21 mouse cellular contexts compared by ENCODE assay signal in genomic region chr7:46098919-46099286, GRCm38 (mm10). TPM values are rescaled to one million over a fixed set of nuclear protein-coding genes. Genes with fewer than 3 reads are reported as not detected.
A peak's percentile ranks its signal among the peaks of the same experiment; 100 is the strongest.
DNase-seq lines count a peak whose midpoint lies in the region; ATAC-seq and TF ChIP-seq lines count a peak whose summit lies in the region.
"Had no signal": no experiment of that assay in that cellular context is flagged by ENCODE, and none has a peak within 500 bp of the region (broad histone marks: within the 10 kb centered on the region; RNA-seq: fewer than 3 reads in every experiment).

No protein-coding gene starts in this region.

- TF ChIP-seq CTCF in forebrain, postnatal 0 days (IDR thresholded peaks at IDR 0.05; ENCODE audit: low read depth): no peak
- TF ChIP-seq CTCF in heart, postnatal 0 days (IDR thresholded peaks at IDR 0.05; ENCODE audit: low read depth): no peak

- H3K4me1 ChIP-seq in forebrain, postnatal 0 days (ENCODE audit: insufficient read depth): peaks cover 12% of the 10 kb centered on the region
- peaks cover 36% of the 10 kb centered on the region for H3K4me1 ChIP-seq in forebrain, embryonic 13.5 days
- peaks cover 16 to 35% of the 10 kb centered on the region in 2 experiments for H3K4me1 ChIP-seq in heart, embryonic 14.5 days (ENCODE audit: control insufficient read depth in 2 of 2, insufficient read depth in 2 of 2, low read length in 2 of 2)
- peaks cover 15% of the 10 kb centered on the region for H3K4me1 ChIP-seq in heart, postnatal 0 days (ENCODE audit: control insufficient read depth, insufficient read depth)

- H3K9me3 ChIP-seq in forebrain, postnatal 0 days (ENCODE audit: low read length): no peaks in the 10 kb centered on the region
- no peaks in the 10 kb centered on the region for H3K9me3 ChIP-seq in forebrain, embryonic 13.5 days (replicated peaks)
- H3K9me3 ChIP-seq in heart, embryonic 14.5 days (ENCODE audit: control insufficient read depth, low read length): no peaks in the 10 kb centered on the region
- no peaks in the 10 kb centered on the region for H3K9me3 ChIP-seq in heart, postnatal 0 days (replicated peaks; ENCODE audit: control insufficient read depth, low read length)
- H3K9me3 ChIP-seq: hindbrain, embryonic 10.5 days had no signal

- no peak overlapping the region for H3K9ac ChIP-seq in forebrain, postnatal 0 days
- no peak overlapping the region for H3K9ac ChIP-seq in forebrain, embryonic 13.5 days
- peak overlapping the region; percentile 72 for H3K9ac ChIP-seq in heart, embryonic 14.5 days (ENCODE audit: low read length)
- H3K9ac ChIP-seq in heart, postnatal 0 days (replicated peaks; ENCODE audit: low read depth, low read length): peak overlapping the region; percentile 31; the same call in 1 of the 2 replicates
- H3K9ac ChIP-seq: liver, postnatal 0 days had no signal

- ATAC-seq in forebrain, postnatal 0 days: no peak
- ATAC-seq in forebrain, embryonic 13.5 days: no peak
- ATAC-seq in heart, embryonic 14.5 days (ENCODE audit: insufficient number of reproducible peaks, insufficient read depth, low FRiP score, low read depth): no peak
- ATAC-seq in heart, postnatal 0 days (ENCODE audit: insufficient read depth, low read depth): no peak
- ATAC-seq: inflammation-experienced regulatory T-cells, adult 6 months; liver, postnatal 0 days; midbrain, embryonic 16.5 days had no signal

- H3K27me3 ChIP-seq in forebrain, postnatal 0 days (ENCODE audit: insufficient read depth, low read length): no peaks in the 10 kb centered on the region
- H3K27me3 ChIP-seq in forebrain, embryonic 13.5 days: peaks cover 15% of the 10 kb centered on the region
- peaks cover 7% of the 10 kb centered on the region; the same call in 1 of the 2 replicates for H3K27me3 ChIP-seq in heart, embryonic 14.5 days (ENCODE audit: control insufficient read depth, insufficient read depth, low read length)
- H3K27me3 ChIP-seq in heart, postnatal 0 days (ENCODE audit: control insufficient read depth, insufficient read depth, low read length): no peaks in the 10 kb centered on the region

- H3K4me3 ChIP-seq in forebrain, postnatal 0 days (ENCODE audit: low read depth, low read length): no peak overlapping the region
- H3K4me3 ChIP-seq in forebrain, embryonic 13.5 days: no peak overlapping the region
- peak overlapping the region; percentile 30 to 38; a peak in 2 of 4 replicates for H3K4me3 ChIP-seq in heart, embryonic 14.5 days (ENCODE audit: control insufficient read depth in 1 of 2, insufficient read depth in 1 of 2, low read depth in 1 of 2, low read length in 2 of 2)
- H3K4me3 ChIP-seq in heart, postnatal 0 days (ENCODE audit: low read depth, low read length): peak overlapping the region; percentile 63
- H3K4me3 ChIP-seq: hindbrain, embryonic 10.5 days had no signal

- no peak for DNase-seq in forebrain, postnatal 0 days
- no peak for DNase-seq in heart, adult 9 months (ENCODE audit: low spot score in 2 of 2)
- DNase-seq in ZHBTc4 (ENCODE audit: low read depth, low spot score): peak; percentile 37
- no peak for DNase-seq in heart, postnatal 0 days (ENCODE audit: low spot score)
- DNase-seq in lung, postnatal 36 days: no peak
- DNase-seq: adrenal gland, adult 8-10 months; cerebellum, adult 11 months; kidney, adult 8-10 months; kidney, postnatal 4 days; liver; liver, postnatal 0 days; lung, postnatal 14 days; spleen, adult 18-20 months; thymus, adult 18-20 months had no signal

- 92% methylated on average over 19 of the region's 19 CpGs for WGBS in forebrain, postnatal 0 days
- 93% methylated on average over 19 of the region's 19 CpGs for WGBS in forebrain, embryonic 13.5 days
- WGBS in heart, embryonic 14.5 days: 63% methylated on average over 19 of the region's 19 CpGs
- 65% methylated on average over 19 of the region's 19 CpGs for WGBS in heart, postnatal 0 days

- no peak for TF ChIP-seq EP300 in heart, postnatal 0 days (IDR thresholded peaks at IDR 0.05; ENCODE audit: low read depth)

- H3K36me3 ChIP-seq in forebrain, postnatal 0 days (ENCODE audit: insufficient read depth): no peaks in the 10 kb centered on the region
- no peaks in the 10 kb centered on the region for H3K36me3 ChIP-seq in forebrain, embryonic 13.5 days (ENCODE audit: poor library complexity, severe bottlenecking)
- H3K36me3 ChIP-seq in heart, embryonic 14.5 days (ENCODE audit: control insufficient read depth, insufficient read depth, low read length): no peaks in the 10 kb centered on the region
- H3K36me3 ChIP-seq in heart, postnatal 0 days (replicated peaks; ENCODE audit: control insufficient read depth, insufficient read depth, low read length): no peaks in the 10 kb centered on the region
- H3K36me3 ChIP-seq: hindbrain, embryonic 10.5 days had no signal

- peak overlapping the region; percentile 31; the same call in 1 of the 2 replicates for H3K4me2 ChIP-seq in forebrain, postnatal 0 days (ENCODE audit: low read depth)
- H3K4me2 ChIP-seq in forebrain, embryonic 13.5 days: no peak overlapping the region
- peak overlapping the region; percentile 68 for H3K4me2 ChIP-seq in heart, embryonic 14.5 days (ENCODE audit: low read length)
- peak overlapping the region; percentile 75 for H3K4me2 ChIP-seq in heart, postnatal 0 days (ENCODE audit: low read depth, low read length)

- H3K27ac ChIP-seq in forebrain, postnatal 0 days (ENCODE audit: low read depth, low read length): no peak overlapping the region
- H3K27ac ChIP-seq in forebrain, embryonic 13.5 days: no peak overlapping the region
- peak overlapping the region; percentile 97 to 98 for H3K27ac ChIP-seq in heart, embryonic 14.5 days (replicated peaks in 1 of 2; ENCODE audit: control insufficient read depth in 1 of 2, insufficient read depth in 1 of 2, low read depth in 2 of 2, low read length in 2 of 2)
- H3K27ac ChIP-seq in heart, postnatal 0 days (ENCODE audit: low read depth): peak overlapping the region; percentile 97
- H3K27ac ChIP-seq: hindbrain, embryonic 10.5 days had no signal

RNA-seq across cellular contexts. Expression of gene Kcnj11, which starts 1.7 kb away (rescaled TPM):
- total RNA-seq in forebrain, postnatal 0 days (2014; rRNA removed): 13.1 TPM in 2 replicates
- polyA plus RNA-seq in forebrain, postnatal 0 days (2015; fragmentation: Nextera tagmentation; extraction: Ambion mirVana): 2.6 TPM in 2 replicates
- 1.1 and 2.6 TPM in 2 replicates for polyA plus RNA-seq in forebrain, embryonic 13.5 days (2015; fragmentation: Nextera tagmentation; extraction: Ambion mirVana)
- polyA plus RNA-seq in heart, embryonic 14.5 days (2014; fragmentation: Nextera tagmentation; extraction: Ambion mirVana): 8.0 and 8.1 TPM in 2 replicates
- 72.0 and 103 TPM in 2 replicates for total RNA-seq in heart, postnatal 0 days (2014; rRNA removed; ENCODE audit: low replicate concordance)
- 14.4 and 14.6 TPM in 2 replicates for polyA plus RNA-seq in heart, postnatal 0 days (2015; fragmentation: Nextera tagmentation; extraction: Ambion mirVana)
- total RNA-seq: megakaryocyte-erythroid progenitor cell, adult 5-6 weeks; MEL had no signal
- polyA plus RNA-seq: inflammation-experienced regulatory T-cells, adult 6 months; liver, postnatal 0 days had no signal

Comparison
In these comparisons a context has a peak if more than half of its experiments do, and no peak if none do; other contexts are left out.
1. H3K27ac ChIP-seq: peak in heart, embryonic 14.5 days (2 of 2) and heart, postnatal 0 days (single experiment); none in forebrain, postnatal 0 days (single experiment) and forebrain, embryonic 13.5 days (single experiment).
2. H3K4me3 ChIP-seq: peak in heart, embryonic 14.5 days (2 of 2) and heart, postnatal 0 days (single experiment); none in forebrain, postnatal 0 days (single experiment) and forebrain, embryonic 13.5 days (single experiment).
3. H3K9ac ChIP-seq: peak in heart, embryonic 14.5 days (single experiment) and heart, postnatal 0 days (single experiment); none in forebrain, postnatal 0 days (single experiment) and forebrain, embryonic 13.5 days (single experiment).